Mouse (Mus musculus): ENCODE measurements at regions not wholly inside any gene's neighbourhood (a gene's known extent, or its start where the extent isn't known, plus 50 kb on each side); places are given as distances from the start of the nearest gene placed in this dataset.

DNA sequence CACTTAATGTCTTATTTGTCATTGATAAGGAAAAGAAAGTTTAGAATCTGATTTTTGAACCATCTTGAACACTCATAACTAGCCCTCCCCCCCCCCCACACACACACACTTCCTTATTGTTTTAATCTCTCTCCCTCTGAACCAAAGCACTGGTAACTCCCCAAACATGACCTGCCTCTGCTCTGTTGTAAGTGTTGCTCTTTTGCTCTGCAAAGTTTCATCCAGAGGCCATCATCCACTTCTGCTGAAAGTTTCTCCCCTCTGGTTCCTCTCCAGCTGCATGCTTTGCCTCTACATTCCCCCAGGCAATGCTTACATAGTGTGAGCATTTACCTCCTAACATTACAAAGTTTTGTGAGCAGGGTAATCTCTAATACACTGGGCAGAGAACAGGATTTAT lies 418.1 kb downstream of the Sorl1 start:
- no peak overlapping the region for H3K4me2 ChIP-seq
- no peak overlapping the region for H3K27ac ChIP-seq (replicated peaks)
- ATAC-seq (ENCODE audit: insufficient read depth) = no peak

GRCm38 (mm10) chr9:41705461-41705903 lies 418.6 kb downstream of the Sorl1 start:
- Histone ChIP-seq H3K27me3 (no peaks in the 10 kb centered on the region), H3K4me1 (replicated peaks) (no peaks in the 10 kb centered on the region), H3K9ac (no peak overlapping the region), H3K4me2 (no peak overlapping the region), H3K9me3 (replicated peaks) (no peaks in the 10 kb centered on the region), H3K36me3 (replicated peaks) (no peaks in the 10 kb centered on the region), H3K4me3 (replicated peaks) (no peak overlapping the region), H3K27ac (replicated peaks) (no peak overlapping the region)
- no peak for ATAC-seq (ENCODE audit: insufficient read depth)
- WGBS (ENCODE audit: insufficient replicate concordance) = 60% methylated on average over 8 of the region's 8 CpGs

More for the DNA sequence above, 418.1 kb downstream of the Sorl1 start:
- no peaks in the 10 kb centered on the region for H3K9me3 ChIP-seq (replicated peaks)
- H3K27me3 ChIP-seq = no peaks in the 10 kb centered on the region
- H3K36me3 ChIP-seq (replicated peaks) = no peaks in the 10 kb centered on the region
- no peak overlapping the region for H3K4me3 ChIP-seq (replicated peaks)
- H3K4me1 ChIP-seq (replicated peaks) = no peaks in the 10 kb centered on the region
- H3K9ac ChIP-seq = no peak overlapping the region

GRCm38 (mm10) chr9:41703091-41703490 lies 421.0 kb downstream of the Sorl1 start:
- Histone ChIP-seq H3K9me3 (replicated peaks) (no peaks in the 10 kb centered on the region), H3K27me3 (no peaks in the 10 kb centered on the region), H3K36me3 (replicated peaks) (no peaks in the 10 kb centered on the region), H3K4me3 (replicated peaks) (no peak overlapping the region), H3K9ac (no peak overlapping the region), H3K4me1 (replicated peaks) (no peaks in the 10 kb centered on the region), H3K4me2 (no peak overlapping the region), H3K27ac (replicated peaks) (no peak overlapping the region)
- no peak for ATAC-seq (ENCODE audit: insufficient read depth)
- 61% methylated on average over 6 of the region's 6 CpGs for WGBS (ENCODE audit: insufficient replicate concordance)

- H3K4me2 ChIP-seq = no peak overlapping the region
- H3K9me3 ChIP-seq (replicated peaks) = no peaks in the 10 kb centered on the region
- no peaks in the 10 kb centered on the region for H3K27me3 ChIP-seq
- no peak overlapping the region for H3K9ac ChIP-seq
- ATAC-seq (ENCODE audit: insufficient read depth) = no peak
- H3K36me3 ChIP-seq (replicated peaks) = no peaks in the 10 kb centered on the region
- H3K4me1 ChIP-seq (replicated peaks) = no peaks in the 10 kb centered on the region
- H3K4me3 ChIP-seq (replicated peaks) = no peak overlapping the region
- 30% methylated on average over 6 of the region's 6 CpGs for WGBS (ENCODE audit: insufficient replicate concordance)
- H3K27ac ChIP-seq (replicated peaks) = no peak overlapping the region
These were observed 423.4 kb downstream of the Sorl1 start for GRCm38 (mm10) chr9:41700683-41701082.

GRCm38 (mm10) chr9:41699031-41699430 lies 425.1 kb downstream of the Sorl1 start:
- no peak overlapping the region for H3K4me2 ChIP-seq
- no peaks in the 10 kb centered on the region for H3K4me1 ChIP-seq (replicated peaks)
- 60% methylated on average over 4 of the region's 4 CpGs for WGBS (ENCODE audit: insufficient replicate concordance)
- H3K27ac ChIP-seq (replicated peaks) = no peak overlapping the region
- H3K27me3 ChIP-seq = no peaks in the 10 kb centered on the region
- no peaks in the 10 kb centered on the region for H3K9me3 ChIP-seq (replicated peaks)
- H3K4me3 ChIP-seq (replicated peaks) = no peak overlapping the region
- no peak overlapping the region for H3K9ac ChIP-seq
- no peak for ATAC-seq (ENCODE audit: insufficient read depth)
- H3K36me3 ChIP-seq (replicated peaks) = no peaks in the 10 kb centered on the region

DNA sequence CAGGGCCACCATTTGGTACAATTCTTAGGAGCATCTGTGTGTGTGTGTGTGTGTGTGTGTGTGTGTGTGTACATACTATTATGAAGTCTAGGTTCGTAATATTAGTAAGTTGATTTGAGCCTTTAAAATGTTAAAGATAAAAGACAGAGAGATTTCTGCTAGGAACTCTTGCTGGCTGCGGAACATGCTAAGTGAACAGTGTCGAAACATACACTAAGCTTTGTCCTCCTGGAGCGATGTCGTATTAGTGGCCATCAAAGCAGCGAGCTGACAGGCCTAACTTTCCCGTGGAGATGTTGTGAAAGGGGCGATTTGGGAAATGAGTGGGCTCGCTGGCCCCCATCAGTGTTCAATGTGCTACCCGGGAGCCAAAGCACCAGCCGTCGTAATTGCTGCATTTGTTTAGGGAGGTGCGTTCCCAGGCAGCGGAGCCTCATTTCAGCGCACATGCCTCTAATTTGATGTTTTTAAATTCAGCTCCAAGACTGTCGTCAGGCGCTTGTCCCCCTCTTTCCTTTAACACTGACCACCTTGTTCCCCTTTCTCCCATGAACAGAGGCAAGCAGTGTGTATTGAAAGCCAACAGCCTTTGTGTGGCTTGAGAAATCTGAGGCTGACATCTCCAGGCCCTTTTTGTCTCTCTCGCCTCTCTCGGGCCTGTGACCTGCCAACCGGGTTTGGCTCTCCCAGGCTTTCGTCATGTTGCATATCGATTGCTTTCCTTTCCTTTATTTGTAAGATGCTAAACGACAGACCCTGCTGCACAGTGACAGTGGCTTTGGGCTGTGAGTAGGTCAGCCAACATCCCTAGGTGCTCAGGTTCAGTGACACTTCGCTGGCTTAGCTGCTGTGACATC lies 426.3 kb downstream of the Sorl1 start:
- H3K4me2 ChIP-seq = no peak overlapping the region
- no peaks in the 10 kb centered on the region for H3K4me1 ChIP-seq (replicated peaks)
- 68% methylated on average over 24 of the region's 24 CpGs for WGBS (ENCODE audit: insufficient replicate concordance)
- no peaks in the 10 kb centered on the region for H3K27me3 ChIP-seq
- no peak overlapping the region for H3K4me3 ChIP-seq (replicated peaks)
- no peaks in the 10 kb centered on the region for H3K9me3 ChIP-seq (replicated peaks)
- no peak for ATAC-seq (ENCODE audit: insufficient read depth)
- H3K27ac ChIP-seq (replicated peaks) = no peak overlapping the region
- H3K36me3 ChIP-seq (replicated peaks) = no peaks in the 10 kb centered on the region
- H3K9ac ChIP-seq = no peak overlapping the region

GRCm38 (mm10) chr9:41697160-41697559 lies 426.9 kb downstream of the Sorl1 start:
- no peaks in the 10 kb centered on the region for H3K36me3 ChIP-seq (replicated peaks)
- no peak overlapping the region for H3K4me2 ChIP-seq
- no peak overlapping the region for H3K4me3 ChIP-seq (replicated peaks)
- no peak for ATAC-seq (ENCODE audit: insufficient read depth)
- H3K9me3 ChIP-seq (replicated peaks) = no peaks in the 10 kb centered on the region
- H3K27me3 ChIP-seq = no peaks in the 10 kb centered on the region
- H3K27ac ChIP-seq (replicated peaks) = no peak overlapping the region
- no peaks in the 10 kb centered on the region for H3K4me1 ChIP-seq (replicated peaks)
- H3K9ac ChIP-seq = no peak overlapping the region

GRCm38 (mm10) chr9:41682911-41683310 lies 441.2 kb downstream of the Sorl1 start:
- Histone ChIP-seq H3K27me3 (no peaks in the 10 kb centered on the region), H3K4me3 (replicated peaks) (no peak overlapping the region), H3K9me3 (replicated peaks) (no peaks in the 10 kb centered on the region), H3K4me1 (replicated peaks) (no peaks in the 10 kb centered on the region), H3K4me2 (no peak overlapping the region), H3K27ac (replicated peaks) (no peak overlapping the region), H3K36me3 (replicated peaks) (no peaks in the 10 kb centered on the region), H3K9ac (no peak overlapping the region)
- no peak for ATAC-seq (ENCODE audit: insufficient read depth)
- WGBS (ENCODE audit: insufficient replicate concordance) = 59% methylated on average over 1 of the region's 1 CpGs

GRCm38 (mm10) chr9:41675656-41676055 lies 448.4 kb downstream of the Sorl1 start:
- Histone ChIP-seq H3K27ac (replicated peaks) (no peak overlapping the region), H3K4me1 (replicated peaks) (no peaks in the 10 kb centered on the region), H3K9ac (no peak overlapping the region), H3K4me3 (replicated peaks) (no peak overlapping the region), H3K9me3 (replicated peaks) (no peaks in the 10 kb centered on the region), H3K4me2 (no peak overlapping the region), H3K36me3 (replicated peaks) (no peaks in the 10 kb centered on the region), H3K27me3 (no peaks in the 10 kb centered on the region)
- 66% methylated on average over 2 of the region's 2 CpGs for WGBS (ENCODE audit: insufficient replicate concordance)
- ATAC-seq (ENCODE audit: insufficient read depth) = no peak

DNA sequence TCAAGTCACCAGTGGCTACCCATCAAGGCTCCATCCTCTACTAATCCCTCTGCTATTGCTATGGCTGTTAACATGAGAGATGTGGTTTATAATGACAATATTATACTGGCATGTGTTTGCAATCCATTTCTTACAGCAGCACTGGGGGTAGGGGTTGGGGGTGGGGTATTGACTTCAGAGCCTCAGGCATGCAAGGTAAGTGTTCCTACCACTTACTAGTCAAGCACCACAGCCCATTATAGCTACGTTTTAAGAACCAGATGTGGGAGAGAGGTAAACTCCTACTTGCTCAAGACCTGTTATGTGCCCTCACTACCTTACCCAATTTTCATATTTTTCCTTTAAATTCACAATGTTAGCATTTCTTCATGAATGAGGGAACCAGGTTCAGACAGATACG lies 451.1 kb downstream of the Sorl1 start:
- H3K4me3 ChIP-seq (replicated peaks) = no peak overlapping the region
- 42% methylated on average over 2 of the region's 2 CpGs for WGBS (ENCODE audit: insufficient replicate concordance)
- no peak overlapping the region for H3K27ac ChIP-seq (replicated peaks)
- H3K27me3 ChIP-seq = no peaks in the 10 kb centered on the region
- no peak for ATAC-seq (ENCODE audit: insufficient read depth)
- H3K36me3 ChIP-seq (replicated peaks) = no peaks in the 10 kb centered on the region
- no peaks in the 10 kb centered on the region for H3K9me3 ChIP-seq (replicated peaks)
- H3K9ac ChIP-seq = no peak overlapping the region
- no peaks in the 10 kb centered on the region for H3K4me1 ChIP-seq (replicated peaks)
- H3K4me2 ChIP-seq = no peak overlapping the region

GRCm38 (mm10) chr9:41668741-41669140 lies 455.4 kb downstream of the Sorl1 start:
- Histone ChIP-seq H3K9ac (no peak overlapping the region), H3K4me2 (no peak overlapping the region), H3K36me3 (replicated peaks) (no peaks in the 10 kb centered on the region), H3K4me1 (replicated peaks) (no peaks in the 10 kb centered on the region), H3K9me3 (replicated peaks) (no peaks in the 10 kb centered on the region), H3K27ac (replicated peaks) (no peak overlapping the region), H3K4me3 (replicated peaks) (no peak overlapping the region), H3K27me3 (no peaks in the 10 kb centered on the region)
- ATAC-seq (ENCODE audit: insufficient read depth) = no peak
- WGBS (ENCODE audit: insufficient replicate concordance) = 56% methylated on average over 1 of the region's 1 CpGs
